Mouse (Mus musculus): ENCODE results near the gene Hmga1b. TPM values are rescaled to one million over a fixed set of nuclear protein-coding genes. Genes with fewer than 3 reads are reported as not detected.
"Not testable (repeated sequence)": the region's sequence is repeated elsewhere in the genome, so short reads cannot be mapped to it uniquely, and the experiment has no call there.

Hmga1b gene
- polyA plus RNA-seq, 1 experiment from 2014 or later = 8.2 TPM

GRCm38 (mm10) chr11:120751606-120752005 lies 11.0 kb upstream of the Hmga1b start:
- no peaks in the 10 kb centered on the region for H3K36me3 ChIP-seq (ENCODE audit: control insufficient read depth, insufficient read depth, low read length)
- no peak for DNase-seq (ENCODE audit: low spot score, missing footprints)
- H3K4me3 ChIP-seq (ENCODE audit: low read depth, low read length) = no peak overlapping the region
- no peak overlapping the region for H3K4me2 ChIP-seq
- H3K27ac ChIP-seq (ENCODE audit: low read depth, low read length) = no peak overlapping the region
- H3K27me3 ChIP-seq (ENCODE audit: control insufficient read depth, insufficient read depth, low read length) = no peaks in the 10 kb centered on the region
- H3K4me1 ChIP-seq (ENCODE audit: control insufficient read depth, insufficient read depth, low read length) = no peaks in the 10 kb centered on the region
- WGBS = 75% methylated on average over 4 of the region's 4 CpGs
- ATAC-seq (ENCODE audit: low FRiP score) = no peak
- no peak overlapping the region for H3K9ac ChIP-seq (ENCODE audit: low read length)
- no peaks in the 10 kb centered on the region for H3K9me3 ChIP-seq (ENCODE audit: control insufficient read depth, low read length)

- Histone ChIP-seq H3K4me1 (ENCODE audit: control insufficient read depth, insufficient read depth, low read length) (no peaks in the 10 kb centered on the region), H3K9me3 (ENCODE audit: control insufficient read depth, low read length) (no peaks in the 10 kb centered on the region; the same call in 1 of the 2 replicates), H3K9ac (ENCODE audit: low read length) (no peak overlapping the region), H3K27me3 (ENCODE audit: control insufficient read depth, insufficient read depth, low read length) (peaks cover 6% of the 10 kb centered on the region), H3K27ac (ENCODE audit: low read depth, low read length) (no peak overlapping the region), H3K4me3 (ENCODE audit: low read depth, low read length) (no peak overlapping the region), H3K4me2 (no peak overlapping the region), H3K36me3 (ENCODE audit: control insufficient read depth, insufficient read depth, low read length) (no peaks in the 10 kb centered on the region)
- 94% methylated on average over 9 of the region's 9 CpGs for WGBS
- DNase-seq (ENCODE audit: low spot score, missing footprints) (peak; percentile 61), ATAC-seq (ENCODE audit: low FRiP score) (no peak)
These were observed 2.4 kb upstream of the Hmga1b start for GRCm38 (mm10) chr11:120760236-120760635.

DNA sequence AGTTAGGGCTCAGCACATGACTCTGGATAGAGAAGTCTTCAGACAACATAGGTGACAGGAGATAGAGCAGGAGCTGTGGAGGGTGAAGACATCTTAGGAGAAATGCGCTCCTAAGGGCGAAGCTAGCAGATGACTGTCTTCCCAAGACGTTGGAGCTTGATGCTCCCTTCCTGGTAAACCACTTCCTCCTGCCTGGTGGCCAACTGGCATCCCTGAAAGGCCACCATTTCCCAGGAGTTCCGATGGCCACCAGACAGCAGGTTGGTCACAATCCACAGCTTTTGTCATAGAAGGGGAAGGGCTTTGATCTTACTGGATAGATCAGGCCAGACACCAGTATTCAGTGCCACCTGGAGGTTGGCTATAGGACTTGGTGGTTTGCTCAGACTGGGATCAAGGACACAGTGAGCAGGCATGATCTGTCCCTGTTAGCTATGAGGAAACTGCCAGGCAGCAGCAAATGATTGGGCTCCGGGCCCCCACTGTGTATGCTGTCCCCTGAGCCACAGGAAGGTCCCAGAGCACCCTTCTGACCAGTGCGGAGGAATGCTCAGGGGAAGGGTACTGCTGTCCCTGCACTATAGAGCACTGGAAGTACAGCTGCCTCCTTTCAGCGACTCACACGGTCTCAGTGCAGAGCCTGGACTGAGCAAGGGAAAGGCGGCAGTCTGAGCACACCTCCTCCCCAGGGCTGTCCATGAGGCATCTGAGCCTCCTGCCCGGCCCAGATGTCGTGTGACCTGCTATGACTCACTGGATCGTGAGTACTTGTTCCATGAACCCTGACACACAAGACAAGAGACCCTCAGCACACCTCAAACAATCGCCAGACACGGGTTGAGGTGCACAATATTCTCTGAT lies 553 bp upstream of the Hmga1b start:
- ATAC-seq (ENCODE audit: low FRiP score) = no peak
- no peaks in the 10 kb centered on the region; the same call in 1 of the 2 replicates for H3K9me3 ChIP-seq (ENCODE audit: control insufficient read depth, low read length)
- no peak overlapping the region for H3K4me3 ChIP-seq (ENCODE audit: low read depth, low read length)
- WGBS = 72% methylated on average over 14 of the region's 14 CpGs
- no peak overlapping the region for H3K27ac ChIP-seq (ENCODE audit: low read depth, low read length)
- peaks cover 6% of the 10 kb centered on the region for H3K27me3 ChIP-seq (ENCODE audit: control insufficient read depth, insufficient read depth, low read length)
- no peaks in the 10 kb centered on the region for H3K4me1 ChIP-seq (ENCODE audit: control insufficient read depth, insufficient read depth, low read length)
- H3K36me3 ChIP-seq (ENCODE audit: control insufficient read depth, insufficient read depth, low read length) = no peaks in the 10 kb centered on the region
- H3K4me2 ChIP-seq = no peak overlapping the region
- no peak overlapping the region for H3K9ac ChIP-seq (ENCODE audit: low read length)
- peak; percentile 82 for DNase-seq (ENCODE audit: low spot score, missing footprints)

GRCm38 (mm10) chr11:120763121-120763999 lies 766 bp downstream of the Hmga1b start:
- not testable (repeated sequence) for ATAC-seq (ENCODE audit: low FRiP score); H3K4me2 ChIP-seq; H3K4me1 ChIP-seq (ENCODE audit: control insufficient read depth, insufficient read depth, low read length); H3K27me3 ChIP-seq (ENCODE audit: control insufficient read depth, insufficient read depth, low read length); H3K9me3 ChIP-seq (ENCODE audit: control insufficient read depth, low read length); H3K36me3 ChIP-seq (ENCODE audit: control insufficient read depth, insufficient read depth, low read length); H3K27ac ChIP-seq (ENCODE audit: low read depth, low read length); H3K4me3 ChIP-seq (ENCODE audit: low read depth, low read length); H3K9ac ChIP-seq (ENCODE audit: low read length)
- 18% methylated on average over 4 of the region's 23 CpGs for WGBS
- DNase-seq (ENCODE audit: low spot score, missing footprints) = peak; percentile 76

DNA sequence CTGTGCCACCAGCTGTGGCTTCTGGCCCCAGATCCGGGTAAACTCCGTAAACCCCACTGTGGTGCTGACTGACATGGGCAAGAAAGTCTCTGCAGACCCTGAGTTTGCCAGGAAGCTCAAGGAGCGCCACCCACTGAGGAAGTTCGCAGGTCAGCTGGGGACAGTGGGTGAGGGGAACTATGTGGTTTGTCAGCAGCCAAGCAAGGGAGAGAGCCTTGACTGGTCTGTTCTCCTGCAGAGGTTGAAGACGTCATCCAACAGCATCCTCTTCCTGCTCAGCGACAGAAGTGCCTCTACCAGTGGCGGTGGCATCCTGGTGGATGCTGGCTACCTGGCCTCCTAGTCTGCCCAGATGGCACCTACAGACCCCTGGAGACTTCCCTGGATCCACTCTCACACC lies 4.4 kb downstream of the Hmga1b start:
- not testable (repeated sequence) for H3K4me1 ChIP-seq (ENCODE audit: control insufficient read depth, insufficient read depth, low read length); H3K4me2 ChIP-seq; DNase-seq (ENCODE audit: low spot score, missing footprints); H3K27me3 ChIP-seq (ENCODE audit: control insufficient read depth, insufficient read depth, low read length); ATAC-seq (ENCODE audit: low FRiP score); H3K9me3 ChIP-seq (ENCODE audit: control insufficient read depth, low read length); H3K4me3 ChIP-seq (ENCODE audit: low read depth, low read length); H3K36me3 ChIP-seq (ENCODE audit: control insufficient read depth, insufficient read depth, low read length); H3K27ac ChIP-seq (ENCODE audit: low read depth, low read length); H3K9ac ChIP-seq (ENCODE audit: low read length)
- WGBS = 81% methylated on average over 3 of the region's 7 CpGs

DNA sequence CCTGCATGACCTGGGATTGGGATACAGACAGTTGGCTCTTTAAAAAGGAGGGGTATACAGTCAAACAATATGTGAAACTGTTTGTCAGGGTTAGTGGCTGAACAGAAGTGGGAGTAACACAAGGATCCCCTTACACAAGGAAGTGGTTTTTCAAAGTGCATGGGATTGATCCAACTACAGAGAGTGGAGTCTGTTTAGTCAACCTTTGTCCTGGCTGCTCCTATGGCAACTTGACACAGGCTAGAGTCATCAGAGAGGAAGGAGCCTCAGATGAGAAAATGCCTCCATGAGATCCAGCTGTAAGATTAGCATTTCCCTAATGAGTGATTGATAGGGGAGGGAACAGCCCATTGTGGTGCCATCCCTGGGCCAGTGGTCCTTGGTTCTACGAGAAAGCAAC lies 5.6 kb downstream of the Hmga1b start:
- Histone ChIP-seq H3K9ac (ENCODE audit: low read length) (no peak overlapping the region), H3K9me3 (ENCODE audit: control insufficient read depth, low read length) (no peaks in the 10 kb centered on the region), H3K27ac (ENCODE audit: low read depth, low read length) (no peak overlapping the region), H3K27me3 (ENCODE audit: control insufficient read depth, insufficient read depth, low read length) (no peaks in the 10 kb centered on the region), H3K4me3 (ENCODE audit: low read depth, low read length) (no peak overlapping the region), H3K4me2 (no peak overlapping the region), H3K4me1 (ENCODE audit: control insufficient read depth, insufficient read depth, low read length) (no peaks in the 10 kb centered on the region), H3K36me3 (ENCODE audit: control insufficient read depth, insufficient read depth, low read length) (no peaks in the 10 kb centered on the region)
- DNase-seq (ENCODE audit: low spot score, missing footprints) (no peak), ATAC-seq (ENCODE audit: low FRiP score) (no peak)
- 66% methylated on average over 1 of the region's 1 CpGs for WGBS

DNA sequence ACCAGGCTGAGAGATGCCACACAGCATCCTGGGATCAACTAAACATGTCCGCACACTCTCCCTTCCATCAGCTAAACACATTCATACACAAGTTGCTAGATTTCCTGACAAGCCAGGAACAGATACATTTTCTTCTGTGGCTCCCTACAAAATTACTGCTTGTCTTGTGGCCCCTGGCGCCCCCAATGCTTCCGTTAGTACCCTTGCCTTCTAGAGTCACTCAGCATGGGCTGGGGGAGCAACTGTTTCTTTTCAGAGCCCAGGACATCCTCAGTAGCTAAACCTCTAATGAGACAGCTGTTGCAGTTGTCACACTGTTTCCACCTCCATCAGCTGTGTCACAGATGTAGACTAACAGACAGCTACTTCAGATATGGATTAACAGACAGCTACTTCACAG lies 10.2 kb downstream of the Hmga1b start:
- Histone ChIP-seq H3K27ac (ENCODE audit: low read depth, low read length) (no peak overlapping the region), H3K4me2 (no peak overlapping the region), H3K9me3 (ENCODE audit: control insufficient read depth, low read length) (no peaks in the 10 kb centered on the region), H3K36me3 (ENCODE audit: control insufficient read depth, insufficient read depth, low read length) (no peaks in the 10 kb centered on the region), H3K9ac (ENCODE audit: low read length) (no peak overlapping the region), H3K4me1 (ENCODE audit: control insufficient read depth, insufficient read depth, low read length) (no peaks in the 10 kb centered on the region; the same call in 1 of the 2 replicates), H3K27me3 (ENCODE audit: control insufficient read depth, insufficient read depth, low read length) (no peaks in the 10 kb centered on the region), H3K4me3 (ENCODE audit: low read depth, low read length) (no peak overlapping the region)
- DNase-seq (ENCODE audit: low spot score, missing footprints) = peak; percentile 74
- 78% methylated on average over 3 of the region's 3 CpGs for WGBS
- no peak for ATAC-seq (ENCODE audit: low FRiP score)

GRCm38 (mm10) chr11:120773463-120774190 lies 11.0 kb downstream of the Hmga1b start:
- DNase-seq (ENCODE audit: low spot score, missing footprints) (peak; percentile 75), ATAC-seq (ENCODE audit: low FRiP score) (no peak)
- no peaks in the 10 kb centered on the region; the same call in 1 of the 2 replicates for H3K4me1 ChIP-seq (ENCODE audit: control insufficient read depth, insufficient read depth, low read length)
- no peaks in the 10 kb centered on the region for H3K36me3 ChIP-seq (ENCODE audit: control insufficient read depth, insufficient read depth, low read length)
- no peak overlapping the region for H3K9ac ChIP-seq (ENCODE audit: low read length)
- H3K4me3 ChIP-seq (ENCODE audit: low read depth, low read length) = no peak overlapping the region
- H3K27ac ChIP-seq (ENCODE audit: low read depth, low read length) = no peak overlapping the region
- H3K9me3 ChIP-seq (ENCODE audit: control insufficient read depth, low read length) = no peaks in the 10 kb centered on the region
- H3K4me2 ChIP-seq = no peak overlapping the region
- 89% methylated on average over 7 of the region's 7 CpGs for WGBS
- no peaks in the 10 kb centered on the region for H3K27me3 ChIP-seq (ENCODE audit: control insufficient read depth, insufficient read depth, low read length)
